Mouse (Mus musculus) hindbrain, embryonic 10.5 days (tissue): ENCODE measurements around the gene Smox. TPM values are rescaled to one million over a fixed set of nuclear protein-coding genes. Genes with fewer than 3 reads are reported as not detected.

Experiments used
- DNase-seq: peaks from one replicate; pipeline ENCODE4 v3.0.0-alpha.2; 2017; ENCODE audit warnings: low spot score
- H3K27ac ChIP-seq: fragments of 300-500 bp; sonication (generic); 2 replicates; pipeline ENCODE4 v1.5.1; 2016; ENCODE audit warnings: mild to moderate bottlenecking, moderate library complexity
- H3K27me3 ChIP-seq: fragments of 300-500 bp; sonication (generic); 2 replicates; pipeline ENCODE4 v1.6.1; 2016; ENCODE audit warnings: mild to moderate bottlenecking; ENCODE audit not compliant: poor library complexity, insufficient read depth, severe bottlenecking
- H3K36me3 ChIP-seq: fragments of 300-500 bp; sonication (generic); 2 replicates; pipeline ENCODE4 v1.6.1; 2016; ENCODE audit warnings: mild to moderate bottlenecking, moderate library complexity
- H3K4me1 ChIP-seq: fragments of 300-500 bp; sonication (generic); replicated peaks from 2 replicates; pipeline ENCODE4 v1.6.1; 2016; ENCODE audit warnings: mild to moderate bottlenecking
- H3K4me3 ChIP-seq: fragments of 300-500 bp; sonication (generic); 2 replicates; pipeline ENCODE4 v1.5.1; 2016; ENCODE audit warnings: mild to moderate bottlenecking, moderate library complexity
- H3K9me3 ChIP-seq: fragments of 300-500 bp; sonication (generic); 2 replicates; pipeline ENCODE4 v1.6.1; 2016; ENCODE audit warnings: mild to moderate bottlenecking, moderate library complexity
- WGBS: fragments of 180-500 bp; shearing (Covaris S2); methylation state at CpG from one replicate; pipeline ENCODE4 v1.1.7; 2016; 5-methylcytosine and 5-hydroxymethylcytosine counted together
- polyA plus RNA-seq: library from polyadenylated mRNA; unstranded; fragments of >200 nt; fragmentation: Nextera tagmentation; extraction: Ambion mirVana; gene quantifications from 2 replicates; pipeline ENCODE4 v1.2.1, GENCODE M21; 2016

The Smox gene
- polyA plus RNA-seq, 1 experiment from 2014 or later = 34.1 TPM

DNA sequence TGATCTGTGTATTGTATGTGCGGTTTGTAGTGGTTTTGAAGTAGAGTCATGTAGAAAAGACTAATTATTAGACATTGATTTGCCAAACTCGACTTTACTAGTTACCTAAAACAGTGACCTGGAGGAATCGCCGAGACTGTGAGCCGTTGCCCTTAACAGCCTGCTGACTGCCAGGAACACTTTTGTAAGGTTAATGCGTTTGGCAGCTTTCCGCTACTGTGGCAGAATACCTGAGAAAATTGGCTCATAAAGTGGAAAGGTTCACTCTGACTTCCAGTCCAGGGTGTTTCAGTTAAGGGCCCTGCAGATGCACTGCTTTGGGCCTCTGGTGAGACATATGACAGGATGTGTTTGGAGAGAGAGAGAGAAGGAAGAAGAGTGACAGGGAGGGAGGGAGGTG lies 40.0 kb downstream of the Smox start:
- Histone ChIP-seq H3K27ac (no peak overlapping the region), H3K9me3 (no peaks in the 10 kb centered on the region), H3K4me3 (no peak overlapping the region), H3K27me3 (0 out of 2 replicates have a peak, but pooled peaks cover 6% of the 10 kb centered on the region), H3K36me3 (no peaks in the 10 kb centered on the region), H3K4me1 (peaks cover 4% of the 10 kb centered on the region; the same call in 1 of the 2 replicates)
- no peak for DNase-seq
- 87% methylated on average over 7 of the region's 7 CpGs for WGBS

DNA sequence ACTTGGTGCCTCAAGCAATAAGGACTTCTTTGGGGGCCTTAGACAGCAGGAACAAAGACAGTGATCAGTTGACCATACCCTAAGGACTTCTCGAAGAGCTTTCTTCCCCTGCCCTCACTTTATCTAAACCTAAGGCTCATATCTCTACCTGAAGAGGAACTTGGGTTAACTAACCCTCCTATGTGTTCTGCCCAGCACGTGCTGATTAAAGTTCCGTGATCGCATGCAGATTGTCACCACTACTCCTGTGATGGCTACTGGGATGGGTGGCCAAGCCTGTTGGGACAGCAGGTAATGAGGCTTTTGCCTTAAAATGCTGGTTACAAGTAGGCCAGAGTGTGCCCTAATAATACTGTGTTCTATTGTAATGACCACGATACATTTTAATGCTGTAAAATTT lies 43.9 kb downstream of the Smox start:
- no peak for DNase-seq
- H3K9me3 ChIP-seq = no peaks in the 10 kb centered on the region
- 90% methylated on average over 5 of the region's 5 CpGs for WGBS
- H3K36me3 ChIP-seq = no peaks in the 10 kb centered on the region
- H3K27me3 ChIP-seq = no peaks in the 10 kb centered on the region
- H3K4me3 ChIP-seq = no peak overlapping the region
- no peaks in the 10 kb centered on the region; the same call in 1 of the 2 replicates for H3K4me1 ChIP-seq
- H3K27ac ChIP-seq = no peak overlapping the region

DNA sequence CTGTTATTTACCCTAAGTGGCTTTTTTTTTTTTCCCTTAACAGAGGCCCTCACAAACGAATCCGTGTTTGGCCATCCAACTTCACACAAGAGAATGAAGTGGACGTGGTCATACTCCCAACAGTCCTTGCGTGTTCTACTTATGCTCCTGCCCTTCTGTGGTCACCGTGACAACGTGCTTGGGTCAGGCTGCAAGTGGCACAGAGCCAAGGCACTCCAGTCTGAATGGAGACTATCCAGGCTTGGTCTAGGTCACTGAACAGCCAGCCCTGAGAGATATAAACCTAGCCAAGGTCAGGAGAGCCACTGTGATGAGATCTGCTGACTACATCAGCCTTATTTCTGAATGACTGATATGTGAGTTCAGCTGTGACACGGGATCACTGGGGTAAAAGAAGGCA lies 47.0 kb downstream of the Smox start:
- 84% methylated on average over 7 of the region's 7 CpGs for WGBS

DNA sequence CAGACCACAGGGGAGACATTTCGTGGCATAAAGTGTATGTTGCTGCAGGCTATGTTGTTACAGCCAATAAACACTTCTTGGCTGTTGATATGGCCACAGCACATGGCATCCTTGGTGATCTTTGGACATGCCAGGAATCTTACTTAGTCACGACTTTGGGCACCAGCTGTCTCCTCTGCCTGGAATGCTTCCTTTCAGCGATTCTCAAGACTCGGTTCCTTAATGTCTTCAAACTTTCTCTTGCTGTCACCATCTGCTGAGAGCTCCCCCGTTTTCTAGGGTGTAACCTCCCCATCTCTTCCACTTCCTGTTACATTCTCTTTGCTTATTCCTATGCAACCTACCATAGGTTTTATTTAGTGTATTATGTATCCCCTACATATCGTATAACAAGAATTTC lies 48.5 kb downstream of the Smox start:
- Histone ChIP-seq H3K27ac (no peak overlapping the region), H3K9me3 (no peaks in the 10 kb centered on the region), H3K4me3 (no peak overlapping the region), H3K27me3 (peaks cover 8% of the 10 kb centered on the region; the same call in 1 of the 2 replicates), H3K4me1 (peaks cover 10% of the 10 kb centered on the region), H3K36me3 (no peaks in the 10 kb centered on the region)
- DNase-seq = no peak
- WGBS = 86% methylated on average over 6 of the region's 6 CpGs

More for the DNA sequence above, 47.0 kb downstream of the Smox start:
- Histone ChIP-seq H3K4me3 (no peak overlapping the region), H3K9me3 (no peaks in the 10 kb centered on the region), H3K4me1 (peaks cover 10% of the 10 kb centered on the region), H3K27ac (no peak overlapping the region), H3K36me3 (no peaks in the 10 kb centered on the region), H3K27me3 (no peaks in the 10 kb centered on the region; the same call in 1 of the 2 replicates)
- DNase-seq = no peak

DNA sequence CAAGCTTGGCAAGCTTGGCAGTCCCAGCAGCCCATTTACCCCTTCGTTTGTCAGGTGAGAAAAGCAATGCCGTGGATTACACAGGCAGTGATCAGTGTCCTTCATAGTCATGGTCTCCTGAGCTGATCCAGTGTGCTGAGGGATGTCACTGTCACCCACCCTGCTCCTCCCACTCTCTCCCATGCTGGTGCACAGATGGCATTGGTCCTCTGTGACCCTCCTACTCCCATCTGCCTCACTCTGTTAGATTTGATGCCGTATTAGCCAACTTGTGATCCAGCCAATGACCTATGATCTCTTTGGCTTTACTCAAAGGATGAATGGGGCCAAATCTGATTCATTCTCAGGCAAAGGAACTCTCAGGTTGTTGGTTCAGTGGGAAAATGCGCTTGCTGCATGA lies 50.4 kb downstream of the Smox start:
- Histone ChIP-seq H3K4me3 (no peak overlapping the region), H3K4me1 (peaks cover 24% of the 10 kb centered on the region), H3K27ac (no peak overlapping the region), H3K36me3 (no peaks in the 10 kb centered on the region), H3K27me3 (peaks cover 27% of the 10 kb centered on the region), H3K9me3 (no peaks in the 10 kb centered on the region)
- 76% methylated on average over 4 of the region's 4 CpGs for WGBS
- no peak for DNase-seq

DNA sequence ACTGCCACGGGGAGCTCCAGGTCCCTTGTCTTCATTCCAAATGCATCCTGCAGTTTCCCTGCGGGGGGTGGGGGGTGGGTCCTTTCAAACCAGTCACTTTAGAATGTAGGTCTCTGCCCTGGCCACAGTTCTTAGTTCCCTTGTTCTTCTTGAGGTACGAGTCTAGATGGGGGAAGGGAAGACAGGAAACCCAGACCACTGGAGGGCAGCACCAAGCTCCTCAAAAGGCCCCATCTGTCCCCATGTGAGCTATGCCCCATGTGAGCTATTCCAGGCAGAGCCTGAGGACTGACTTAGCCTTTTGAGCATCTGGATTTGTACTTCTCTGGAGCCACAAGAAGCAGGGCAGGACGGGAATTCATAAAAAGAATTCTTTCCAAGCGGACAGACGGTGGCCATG lies 51.2 kb downstream of the Smox start:
- peaks cover 36% of the 10 kb centered on the region for H3K27me3 ChIP-seq
- H3K27ac ChIP-seq = no peak overlapping the region
- H3K4me3 ChIP-seq = no peak overlapping the region
- H3K9me3 ChIP-seq = no peaks in the 10 kb centered on the region
- 22% methylated on average over 6 of the region's 6 CpGs for WGBS
- DNase-seq = no peak
- H3K36me3 ChIP-seq = no peaks in the 10 kb centered on the region
- H3K4me1 ChIP-seq = peaks cover 30% of the 10 kb centered on the region

DNA sequence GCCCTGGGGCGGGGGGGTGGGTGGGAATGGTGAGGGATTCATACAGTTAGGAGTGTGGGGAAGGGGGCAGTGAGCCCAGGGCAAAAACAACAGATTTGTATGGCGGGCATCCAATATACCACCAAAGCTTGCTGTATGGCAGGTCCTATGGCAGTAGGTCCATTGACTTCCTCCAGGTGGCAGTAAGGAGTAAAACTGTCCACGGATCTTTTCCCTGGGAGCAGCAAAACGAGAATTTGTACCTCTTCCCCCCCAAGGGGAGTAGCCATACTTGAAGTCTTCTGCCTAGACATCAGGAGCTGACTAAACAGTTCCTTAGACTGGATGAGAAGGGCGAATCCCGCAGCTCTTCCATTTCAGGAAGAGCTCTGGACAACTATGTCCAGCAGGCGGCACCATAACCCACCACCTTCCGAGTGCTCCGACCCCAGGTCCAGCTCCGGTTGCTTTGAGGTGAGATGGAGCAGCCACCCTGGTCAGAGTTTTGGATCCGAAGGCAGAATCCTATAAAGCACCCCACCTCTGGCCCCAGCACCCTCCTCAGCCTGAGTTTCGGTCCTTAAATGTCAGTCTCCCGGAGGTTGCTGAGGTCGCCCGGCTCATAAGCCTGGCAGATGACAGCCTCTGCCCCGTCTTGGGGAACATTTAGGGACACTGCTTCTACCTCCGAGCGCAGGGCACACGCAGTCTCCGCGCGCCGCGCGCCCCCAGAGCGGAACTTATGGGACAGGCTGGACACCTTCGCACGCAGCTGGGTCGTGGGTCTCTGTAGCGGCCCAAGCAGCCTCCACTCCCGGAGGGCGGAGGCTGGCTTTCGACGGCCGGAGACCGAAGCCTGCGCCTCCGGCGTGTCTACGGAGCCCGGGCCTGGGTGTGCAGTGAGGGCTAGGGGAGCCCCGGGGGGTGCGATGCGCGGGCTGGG lies 54.4 kb downstream of the Smox start:
- Histone ChIP-seq H3K27ac (peak overlapping the region; percentile 68), H3K4me1 (peaks cover 30% of the 10 kb centered on the region), H3K27me3 (peaks cover 60% of the 10 kb centered on the region), H3K4me3 (peak overlapping the region; percentile 53), H3K9me3 (no peaks in the 10 kb centered on the region), H3K36me3 (no peaks in the 10 kb centered on the region)
- peak; percentile 78 for DNase-seq
- WGBS = 3% methylated on average over 45 of the region's 45 CpGs

DNA sequence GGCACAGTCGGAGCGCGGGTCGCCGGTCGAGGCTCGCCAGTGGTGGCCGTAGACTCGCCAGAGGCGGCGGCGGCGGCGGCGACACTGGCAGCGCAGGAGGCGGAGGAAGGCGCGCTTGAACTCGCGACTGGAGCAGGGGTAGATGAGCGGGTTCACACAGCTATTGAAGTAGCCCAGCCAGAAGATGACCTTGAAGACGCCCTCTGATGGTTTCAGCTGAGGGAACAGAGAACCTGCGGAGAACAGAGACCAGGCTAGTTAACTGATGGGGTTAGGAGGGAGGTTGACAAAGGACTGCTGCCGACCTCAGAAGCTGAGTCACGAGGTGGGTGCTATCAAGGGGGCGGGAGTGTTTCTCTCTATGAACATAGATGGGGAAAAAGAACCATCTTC lies 55.0 kb downstream of the Smox start:
- peaks cover 30% of the 10 kb centered on the region for H3K4me1 ChIP-seq
- no peaks in the 10 kb centered on the region for H3K9me3 ChIP-seq
- H3K36me3 ChIP-seq = no peaks in the 10 kb centered on the region
- H3K4me3 ChIP-seq = peak overlapping the region; percentile 53
- DNase-seq = peak; percentile 40
- H3K27me3 ChIP-seq = peaks cover 60% of the 10 kb centered on the region
- whole genome bisulfite sequencing = 3% methylated on average over 27 of the region's 27 CpGs
- H3K27ac ChIP-seq = peak overlapping the region; percentile 68

DNA sequence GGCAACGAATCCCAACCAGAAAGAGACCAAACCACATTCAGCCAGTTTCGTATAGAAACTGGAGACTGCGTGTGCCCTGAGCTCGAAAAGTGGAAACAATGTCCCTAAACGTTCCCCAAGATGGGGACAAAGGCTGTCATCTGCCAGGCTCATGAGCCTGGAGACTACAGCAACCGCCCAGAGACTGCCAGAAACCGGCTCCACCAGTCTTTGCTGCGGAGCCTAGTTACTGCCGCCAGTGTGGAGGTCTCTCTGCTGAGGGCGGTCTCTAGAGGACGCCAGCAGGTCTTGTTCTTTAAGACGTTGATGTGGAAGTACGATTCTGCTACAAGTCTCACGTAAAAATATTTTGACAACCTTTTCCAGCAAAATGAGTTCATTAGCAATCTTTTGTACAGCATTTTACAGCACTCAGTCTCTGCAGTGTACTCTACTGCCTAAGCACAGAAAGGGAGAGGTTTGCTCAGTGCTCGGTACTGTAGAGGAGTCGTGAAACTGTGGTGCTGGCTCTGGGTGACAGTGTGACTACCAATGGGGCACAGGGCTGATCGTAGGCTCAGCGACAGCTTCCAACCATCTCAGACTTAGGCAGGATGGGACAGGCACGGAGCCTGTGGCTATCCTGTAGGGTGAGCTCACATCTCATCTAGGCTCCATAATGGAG lies 55.6 kb downstream of the Smox start:
- Histone ChIP-seq H3K27me3 (peaks cover 64% of the 10 kb centered on the region), H3K4me3 (0 out of 2 replicates have a peak overlapping the region, but pooled peaks have one; percentile 53)

DNA sequence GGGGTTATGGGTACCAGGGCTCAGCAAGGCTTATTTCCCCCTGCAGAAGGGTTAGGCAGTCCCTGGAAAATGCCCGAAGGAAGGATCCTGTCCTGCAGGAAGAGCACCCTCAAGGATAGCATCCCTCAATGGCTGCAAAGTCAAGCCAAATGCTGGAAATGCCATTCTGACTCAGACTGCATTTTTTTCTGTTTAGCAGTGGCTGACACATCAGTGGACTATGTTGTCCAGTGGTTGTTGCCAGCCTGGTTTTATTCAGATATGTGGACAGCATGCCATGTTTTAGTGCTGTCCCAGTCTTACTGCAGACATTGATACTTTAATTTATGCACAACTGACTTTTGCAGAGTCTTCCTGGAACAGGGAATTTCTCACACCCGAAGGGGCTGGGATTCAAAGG lies 57.0 kb downstream of the Smox start:
- H3K27me3 ChIP-seq = peaks cover 74% of the 10 kb centered on the region
- WGBS = 86% methylated on average over 2 of the region's 2 CpGs

More for the DNA sequence above, 55.6 kb downstream of the Smox start:
- no peaks in the 10 kb centered on the region for H3K36me3 ChIP-seq
- peaks cover 30% of the 10 kb centered on the region for H3K4me1 ChIP-seq
- WGBS = 14% methylated on average over 19 of the region's 19 CpGs
- no peak overlapping the region for H3K27ac ChIP-seq
- peak; percentile 45 for DNase-seq
- H3K9me3 ChIP-seq = no peaks in the 10 kb centered on the region

DNA sequence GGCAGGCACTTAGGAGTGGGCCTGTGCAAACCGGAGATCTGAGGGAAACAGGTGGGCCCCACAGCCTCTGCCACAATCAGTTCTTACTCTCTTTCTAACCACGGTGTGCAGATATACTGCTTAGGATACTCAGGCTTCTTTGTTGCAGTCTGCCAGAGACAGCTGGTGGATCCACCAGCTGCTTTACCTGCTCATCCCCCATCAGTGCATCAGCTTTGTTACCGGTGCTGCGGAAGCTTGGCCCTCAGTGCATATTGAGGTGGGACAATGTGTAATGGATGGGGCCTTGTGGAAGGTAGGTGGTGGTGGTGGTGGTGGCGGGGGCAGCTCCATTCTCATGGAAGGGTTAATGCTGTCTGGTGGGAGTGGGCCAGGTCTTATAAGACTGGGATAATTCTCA lies 57.8 kb downstream of the Smox start:
- Histone ChIP-seq H3K4me1 (peaks cover 31% of the 10 kb centered on the region), H3K4me3 (no peak overlapping the region), H3K27me3 (peaks cover 75% of the 10 kb centered on the region), H3K9me3 (no peaks in the 10 kb centered on the region), H3K27ac (no peak overlapping the region), H3K36me3 (no peaks in the 10 kb centered on the region)
- DNase-seq = no peak
- WGBS = 86% methylated on average over 5 of the region's 5 CpGs

More for the DNA sequence above, 57.0 kb downstream of the Smox start:
- Histone ChIP-seq H3K9me3 (no peaks in the 10 kb centered on the region), H3K27ac (no peak overlapping the region), H3K4me1 (peaks cover 30% of the 10 kb centered on the region), H3K4me3 (no peak overlapping the region), H3K36me3 (no peaks in the 10 kb centered on the region)
- DNase-seq = no peak

DNA sequence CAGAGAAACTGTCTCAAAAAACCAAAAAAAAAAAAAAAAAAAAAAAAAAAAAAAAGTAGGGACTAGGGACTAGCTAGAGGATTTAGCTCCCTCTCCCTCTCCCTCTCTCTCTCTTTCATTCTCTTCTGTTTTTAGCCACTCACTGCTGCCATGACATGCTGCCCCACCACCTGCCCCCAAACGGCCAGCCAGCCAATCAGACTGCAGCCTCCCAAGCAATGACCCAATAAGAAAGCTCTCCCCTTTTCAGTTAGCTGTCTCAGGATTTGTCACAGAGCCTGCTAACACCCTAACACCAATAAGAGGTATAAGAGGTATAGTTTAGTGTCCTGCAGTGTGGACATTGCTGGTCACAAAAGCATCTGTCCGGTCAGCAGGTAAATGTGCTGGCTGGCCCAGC lies 59.2 kb downstream of the Smox start:
- Histone ChIP-seq H3K27me3 (peaks cover 71% of the 10 kb centered on the region), H3K4me3 (no peak overlapping the region), H3K4me1 (peaks cover 28% of the 10 kb centered on the region), H3K27ac (no peak overlapping the region), H3K9me3 (no peaks in the 10 kb centered on the region), H3K36me3 (no peaks in the 10 kb centered on the region)
- 80% methylated on average over 2 of the region's 2 CpGs for WGBS
- no peak for DNase-seq

DNA sequence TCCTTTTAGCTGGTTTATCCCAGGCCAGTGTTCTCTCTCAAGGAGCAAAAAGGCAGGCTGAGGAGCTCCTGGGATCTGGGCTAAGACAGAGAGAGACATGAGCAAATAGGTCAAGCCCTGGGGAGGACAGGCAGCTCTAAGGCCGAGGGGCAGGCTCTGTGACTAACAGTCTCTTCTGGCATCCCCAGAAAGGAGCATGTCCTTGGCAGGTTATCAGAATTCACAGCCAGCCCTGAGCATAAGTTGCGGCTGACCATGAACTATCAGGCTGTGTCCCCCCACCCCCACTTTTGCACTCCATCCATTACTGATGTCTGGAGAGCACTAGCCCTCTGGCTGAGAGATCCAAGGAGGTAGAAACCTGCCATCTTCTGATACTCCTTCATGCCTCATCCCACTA lies 59.6 kb downstream of the Smox start:
- no peaks in the 10 kb centered on the region for H3K36me3 ChIP-seq
- H3K4me3 ChIP-seq = no peak overlapping the region
- peaks cover 24% of the 10 kb centered on the region for H3K4me1 ChIP-seq
- H3K9me3 ChIP-seq = no peaks in the 10 kb centered on the region
- H3K27me3 ChIP-seq = peaks cover 67% of the 10 kb centered on the region
- no peak overlapping the region for H3K27ac ChIP-seq
- 67% methylated on average over 2 of the region's 2 CpGs for WGBS
- DNase-seq = no peak
